Mouse (Mus musculus) brown adipose tissue, adult 24 weeks (tissue): ENCODE data around the gene Pla2g7. TPM values are rescaled to one million over a fixed set of nuclear protein-coding genes. Genes with fewer than 3 reads are reported as not detected.

ENCODE experiments used
- H3K27ac ChIP-seq: fragments of 200-500 bp; replicated peaks from 2 replicates; pipeline ENCODE4 v1.5.1; 2012; ENCODE audit warnings: low read depth, mild to moderate bottlenecking, low read length
- H3K4me1 ChIP-seq: fragments of 200-500 bp; 2 replicates; pipeline ENCODE4 v1.6.1; 2012; ENCODE audit warnings: low read length, mixed read lengths; ENCODE audit not compliant: control insufficient read depth, insufficient read depth, insufficient read length
- H3K4me3 ChIP-seq: fragments of 200-500 bp; 2 replicates; pipeline ENCODE4 v1.5.1; 2012; ENCODE audit warnings: low read depth, mild to moderate bottlenecking, low read length, moderate library complexity; ENCODE audit not compliant: insufficient read depth
- polyA plus RNA-seq: library from polyadenylated mRNA; stranded (reverse); fragments of >200 nt; gene quantifications from 2 replicates; pipeline ENCODE4 v1.2.4, GENCODE M21; 2012; ENCODE audit not compliant: missing spikeins, insufficient read depth, insufficient read length

Pla2g7 gene
- polyA plus RNA-seq, 1 experiment = 81.7 TPM

GRCm38 (mm10) chr17:43598706-43599105, 30.8 kb downstream of the Pla2g7 start:
- Histone ChIP-seq H3K4me3 (no peak overlapping the region), H3K27ac (no peak overlapping the region), H3K4me1 (no peaks in the 10 kb centered on the region)

GRCm38 (mm10) chr17:43606704-43607103, 38.8 kb downstream of the Pla2g7 start:
- Histone ChIP-seq H3K27ac (no peak overlapping the region), H3K4me1 (no peaks in the 10 kb centered on the region), H3K4me3 (no peak overlapping the region)

- Histone ChIP-seq H3K4me3 (no peak overlapping the region), H3K27ac (no peak overlapping the region), H3K4me1 (no peaks in the 10 kb centered on the region)
Measured at GRCm38 (mm10) chr17:43611586-43611985, 43.7 kb downstream of the Pla2g7 start.

GRCm38 (mm10) chr17:43612221-43612620, 44.3 kb downstream of the Pla2g7 start:
- no peak overlapping the region for H3K4me3 ChIP-seq
- H3K27ac ChIP-seq = no peak overlapping the region

GRCm38 (mm10) chr17:43619156-43619555, 51.3 kb downstream of the Pla2g7 start:
- no peak overlapping the region for H3K27ac ChIP-seq
- no peak overlapping the region for H3K4me3 ChIP-seq
- no peaks in the 10 kb centered on the region for H3K4me1 ChIP-seq

More at GRCm38 (mm10) chr17:43612221-43612620, 44.3 kb downstream of the Pla2g7 start:
- no peaks in the 10 kb centered on the region for H3K4me1 ChIP-seq

- Histone ChIP-seq H3K27ac (no peak overlapping the region), H3K4me1 (no peaks in the 10 kb centered on the region), H3K4me3 (no peak overlapping the region)
Measured at GRCm38 (mm10) chr17:43622076-43622475, 54.2 kb downstream of the Pla2g7 start.

- no peak overlapping the region for H3K27ac ChIP-seq
- no peak overlapping the region for H3K4me3 ChIP-seq
- H3K4me1 ChIP-seq = no peaks in the 10 kb centered on the region; the same call in 1 of the 2 replicates
Measured at GRCm38 (mm10) chr17:43628246-43628645, 60.3 kb downstream of the Pla2g7 start.

- Histone ChIP-seq H3K27ac (no peak overlapping the region), H3K4me3 (no peak overlapping the region), H3K4me1 (no peaks in the 10 kb centered on the region; the same call in 1 of the 2 replicates)
Measured at GRCm38 (mm10) chr17:43629026-43629495, 61.2 kb downstream of the Pla2g7 start.

- no peak within 1 kb of the TSS for H3K27ac ChIP-seq
- 0 out of 2 replicates have a peak within 1 kb of the TSS, but pooled peaks have one; percentile 9 for H3K4me3 ChIP-seq
- H3K4me1 ChIP-seq = no peaks in the 10 kb centered on the region; the same call in 1 of the 2 replicates
Measured at GRCm38 (mm10) chr17:43629496-43630426, 61.9 kb downstream of the Pla2g7 start, which contains the start of gene Tdrd6. Gene Tdrd6, minus strand, starts transcription at chr17:43630299.

- Histone ChIP-seq H3K27ac (no peak overlapping the region), H3K4me1 (no peaks in the 10 kb centered on the region; the same call in 1 of the 2 replicates), H3K4me3 (no peak overlapping the region)
Measured at GRCm38 (mm10) chr17:43630427-43630760, 62.5 kb downstream of the Pla2g7 start.

- no peak overlapping the region for H3K4me3 ChIP-seq
- no peaks in the 10 kb centered on the region for H3K4me1 ChIP-seq
- no peak overlapping the region for H3K27ac ChIP-seq
Measured at GRCm38 (mm10) chr17:43637146-43637545, 69.2 kb downstream of the Pla2g7 start.

- no peak overlapping the region for H3K27ac ChIP-seq
- H3K4me1 ChIP-seq = no peaks in the 10 kb centered on the region
- no peak overlapping the region for H3K4me3 ChIP-seq
Measured at GRCm38 (mm10) chr17:43640825-43641224, 72.9 kb downstream of the Pla2g7 start.

GRCm38 (mm10) chr17:43643191-43643590, 75.3 kb downstream of the Pla2g7 start:
- H3K27ac ChIP-seq = no peak overlapping the region
- no peak overlapping the region for H3K4me3 ChIP-seq
- H3K4me1 ChIP-seq = no peaks in the 10 kb centered on the region

GRCm38 (mm10) chr17:43644375-43644774, 76.5 kb downstream of the Pla2g7 start:
- Histone ChIP-seq H3K4me1 (no peaks in the 10 kb centered on the region), H3K27ac (no peak overlapping the region), H3K4me3 (no peak overlapping the region)

GRCm38 (mm10) chr17:43645136-43645535, 77.2 kb downstream of the Pla2g7 start:
- Histone ChIP-seq H3K4me3 (no peak overlapping the region), H3K27ac (no peak overlapping the region), H3K4me1 (no peaks in the 10 kb centered on the region)

GRCm38 (mm10) chr17:43646925-43647324, 79.0 kb downstream of the Pla2g7 start:
- no peak overlapping the region for H3K4me3 ChIP-seq
- H3K27ac ChIP-seq = no peak overlapping the region
- H3K4me1 ChIP-seq = no peaks in the 10 kb centered on the region
